Mouse (Mus musculus) olfactory bulb, adult 2 months (tissue): ENCODE data around the gene Gls2.

Source experiments
- CTCF ChIP-seq: fragments of 200-500 bp; IDR thresholded peaks from 2 replicates; pipeline ENCODE4 v1.5.1; 2012; ENCODE audit warnings: low read depth, mild to moderate bottlenecking, low read length, moderate library complexity; ENCODE audit not compliant: insufficient read depth
- POLR2A ChIP-seq: fragments of 200-500 bp; IDR thresholded peaks from 2 replicates; pipeline ENCODE4 v1.6.1; 2012; ENCODE audit warnings: mild to moderate bottlenecking, low read depth, low read length, moderate library complexity; ENCODE audit not compliant: insufficient read depth

DNA sequence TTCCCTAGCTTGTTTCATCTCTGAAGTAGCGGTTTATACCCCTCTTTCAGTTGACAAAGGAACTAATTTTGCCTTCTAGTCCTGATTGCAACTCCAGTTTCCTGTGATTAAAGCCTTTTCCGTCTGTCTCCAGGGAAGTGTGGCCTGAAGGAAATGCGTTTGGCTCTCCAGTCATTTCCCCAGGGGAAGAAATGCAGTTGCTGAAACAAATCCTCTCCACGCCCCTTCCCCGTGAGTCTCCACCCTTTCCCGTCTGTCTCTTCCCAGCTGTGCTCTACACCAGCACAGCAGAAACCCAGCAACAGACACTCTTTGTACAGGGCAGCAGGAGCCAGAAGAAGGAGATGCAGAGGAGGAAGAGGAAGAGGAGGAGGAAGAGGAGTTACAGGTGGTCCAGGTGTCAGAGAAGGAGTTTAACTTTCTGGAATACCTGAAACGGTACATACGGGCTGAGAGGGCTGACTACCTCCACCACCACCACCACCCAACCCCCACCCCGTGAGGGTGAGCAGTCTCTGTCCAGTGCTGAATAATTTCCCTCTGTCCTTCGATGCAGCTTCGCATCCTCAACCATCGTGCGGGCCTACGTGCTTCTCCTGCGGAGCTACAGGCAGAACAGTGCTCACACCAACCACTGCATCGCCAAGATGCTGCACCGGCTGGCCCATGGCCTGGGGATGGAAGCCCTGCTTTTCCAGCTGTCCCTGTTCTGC is 52.9 kb downstream of the Gls2 start:
- no peak for TF ChIP-seq CTCF
- TF ChIP-seq POLR2A, result no peak
